Mouse (Mus musculus) cerebellum, adult 9-10 months (tissue): ENCODE data around the gene Btbd9.

Experiments
- DNase-seq: peaks from one replicate; pipeline ENCODE4 v3.0.0; 2022

The Btbd9 gene

DNA sequence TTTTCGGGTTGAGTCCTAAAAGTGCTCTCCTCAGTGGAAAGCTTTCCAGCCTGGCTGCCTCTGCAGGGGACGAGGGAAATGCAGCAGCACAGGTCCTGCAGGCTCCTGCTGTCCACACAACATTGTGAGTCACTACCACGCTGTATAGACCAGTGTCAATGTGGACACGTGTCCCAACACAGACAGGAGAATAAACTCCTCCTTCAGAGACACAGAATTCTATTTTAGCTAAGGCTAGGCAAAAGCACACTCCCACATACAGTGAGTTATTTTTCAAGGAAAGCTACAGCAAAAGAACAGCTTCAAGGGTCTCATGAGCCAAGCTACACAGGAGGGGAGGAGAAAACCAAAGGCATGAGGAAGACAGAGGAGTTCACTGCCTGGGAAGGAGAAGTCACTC lies 243.2 kb downstream of the Btbd9 start:
- no peak for DNase-seq

DNA sequence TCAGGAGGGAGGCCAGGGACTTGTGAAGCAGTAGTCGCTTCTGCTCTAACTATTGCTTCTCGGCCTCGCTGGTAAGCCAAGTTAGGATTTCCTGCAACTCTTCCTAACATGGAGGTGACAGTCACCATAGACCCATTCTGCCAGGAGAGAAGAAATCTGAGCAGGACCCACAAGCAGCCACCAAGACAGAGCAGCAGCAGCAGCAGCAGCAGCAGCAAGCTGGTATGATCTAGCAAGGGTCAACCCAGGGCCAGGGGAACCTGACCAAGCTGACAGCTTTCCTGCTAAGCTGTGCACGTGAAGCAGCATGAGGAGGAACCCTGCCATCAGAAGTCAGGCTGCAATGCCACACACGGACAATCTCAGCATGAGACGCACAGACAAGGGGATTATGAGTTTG lies 244.9 kb downstream of the Btbd9 start:
- DNase-seq: no peak

DNA sequence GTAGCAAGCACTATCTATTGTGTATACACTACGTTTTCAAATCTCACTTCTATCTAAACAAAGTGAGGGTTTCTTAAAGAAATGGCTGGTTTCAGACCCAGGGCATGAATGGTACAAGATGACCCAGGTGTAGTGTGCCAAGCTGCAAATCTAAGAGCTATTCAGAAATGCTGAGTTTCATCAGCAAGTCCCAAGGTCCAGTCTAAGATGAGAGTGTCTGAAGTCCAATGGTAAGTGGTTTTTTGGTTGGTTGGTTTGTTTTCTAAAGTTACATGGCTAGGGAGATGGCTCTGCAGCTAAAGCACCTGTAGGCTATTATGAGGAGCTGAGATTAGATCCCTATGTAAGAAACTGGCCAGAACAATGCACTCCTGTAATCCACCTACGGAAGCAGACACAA lies 246.8 kb downstream of the Btbd9 start:
- DNase-seq: no peak

DNA sequence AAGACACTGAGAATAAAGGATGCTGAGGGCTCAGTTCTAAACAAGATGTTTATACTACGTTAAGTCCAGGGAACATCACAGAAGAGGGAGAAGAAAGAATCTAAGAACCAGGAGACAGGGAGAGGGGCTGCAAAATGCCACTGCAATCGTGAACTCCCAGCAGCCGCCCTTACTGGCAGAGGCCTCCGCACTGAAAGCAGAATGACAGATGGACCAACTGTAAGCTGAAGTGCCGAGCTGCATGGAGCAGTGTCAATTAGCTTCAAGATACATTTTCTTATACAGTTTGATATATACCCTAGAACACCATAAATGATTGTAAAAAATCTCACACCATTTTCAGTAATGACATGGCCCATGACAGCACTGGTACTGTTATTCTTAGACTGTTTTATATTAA lies 247.4 kb downstream of the Btbd9 start:
- no peak for DNase-seq

DNA sequence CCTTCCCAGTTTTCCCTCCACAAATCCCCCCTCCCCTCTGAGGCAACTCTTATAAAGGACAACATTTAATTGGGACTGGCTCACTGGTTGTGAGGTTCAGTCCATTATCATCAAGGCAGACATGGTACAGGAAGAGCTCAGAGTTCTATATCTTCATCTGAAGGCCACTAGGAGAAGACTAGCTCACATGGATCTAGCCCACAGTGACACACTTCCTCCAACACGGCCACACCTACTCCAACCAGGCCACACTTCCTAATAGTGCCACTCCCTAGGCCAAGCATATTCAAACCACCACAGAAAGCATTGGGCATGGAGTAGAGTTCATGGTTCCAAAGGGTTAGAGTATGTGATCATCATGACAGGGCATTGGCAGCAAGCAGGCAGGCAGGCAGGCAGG lies 249.4 kb downstream of the Btbd9 start:
- DNase-seq: no peak

DNA sequence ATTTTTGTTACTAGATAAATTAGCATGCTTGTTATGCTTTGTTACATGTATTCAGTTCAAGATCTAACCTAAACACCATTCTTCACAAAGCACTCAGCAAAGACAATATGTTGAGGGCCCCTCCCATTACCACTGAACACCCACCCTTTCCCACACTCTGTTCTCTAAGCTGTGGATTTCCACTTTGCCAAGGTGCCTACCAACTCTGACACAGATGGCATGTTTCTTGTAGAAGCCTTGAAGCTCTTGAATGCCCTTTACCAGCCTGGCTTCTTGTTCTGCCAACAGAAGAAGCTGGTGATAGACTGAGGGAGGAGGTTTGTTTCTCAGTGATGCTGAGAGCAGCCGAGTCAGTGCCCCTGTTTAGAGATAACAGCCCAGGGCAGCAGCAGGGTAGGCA lies 256.0 kb downstream of the Btbd9 start:
- DNase-seq: no peak

DNA sequence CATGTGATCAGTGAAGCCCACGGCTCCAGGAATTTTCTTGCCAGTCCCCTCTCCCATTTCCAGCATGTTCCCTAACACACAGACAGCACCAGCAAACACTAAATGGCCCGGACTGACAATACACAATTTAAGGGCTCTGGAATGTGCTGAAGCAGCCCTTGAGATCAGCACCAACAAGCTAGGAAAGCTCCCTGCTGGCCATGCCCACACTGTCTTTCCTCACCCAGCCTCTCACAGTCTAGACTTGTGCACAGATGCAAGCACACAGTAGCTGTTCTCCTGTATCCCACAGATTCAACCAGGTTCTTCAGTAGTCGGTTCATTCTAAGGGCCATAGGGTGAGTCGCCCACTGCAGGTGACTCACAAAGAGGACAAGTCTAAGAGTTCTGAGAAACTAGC lies 263.6 kb downstream of the Btbd9 start:
- DNase-seq: no peak

DNA sequence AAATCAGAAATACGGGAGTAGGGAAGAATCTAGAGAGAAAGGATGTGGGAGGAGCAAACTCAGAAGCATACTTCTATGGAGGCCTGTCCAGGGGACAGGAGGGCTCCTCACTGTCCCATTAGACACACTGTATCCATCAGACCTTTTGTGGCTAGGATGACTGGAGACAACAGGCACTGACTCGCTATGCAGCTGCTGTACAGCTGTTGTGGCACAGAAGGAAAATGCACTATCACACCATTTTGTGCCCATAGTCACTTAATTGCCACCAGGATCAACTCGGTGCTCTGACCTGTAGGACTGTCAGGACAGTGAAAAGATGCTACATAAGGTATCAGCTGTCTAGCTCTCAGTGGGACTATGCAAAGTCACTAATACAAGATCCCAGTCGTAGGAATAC lies 266.7 kb downstream of the Btbd9 start:
- DNase-seq: no peak

DNA sequence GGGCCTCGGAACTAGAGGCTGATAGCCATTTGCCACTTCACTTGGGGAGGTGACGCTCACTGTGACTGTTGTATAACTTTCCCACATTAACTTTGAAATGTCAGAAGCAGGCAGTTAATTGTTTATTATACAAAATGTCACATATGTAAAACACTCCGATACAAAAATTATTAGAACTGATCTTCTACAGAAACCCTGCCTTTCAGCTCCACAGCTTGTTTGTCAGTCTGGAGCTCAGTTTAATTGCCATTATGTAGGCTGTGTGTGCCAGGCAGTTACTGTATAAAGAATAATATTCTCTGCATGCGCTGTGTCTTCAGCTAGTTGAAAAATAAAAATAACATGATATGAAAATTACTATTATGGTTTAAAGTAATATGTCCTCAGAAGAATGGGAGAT lies 267.4 kb downstream of the Btbd9 start:
- no peak for DNase-seq

DNA sequence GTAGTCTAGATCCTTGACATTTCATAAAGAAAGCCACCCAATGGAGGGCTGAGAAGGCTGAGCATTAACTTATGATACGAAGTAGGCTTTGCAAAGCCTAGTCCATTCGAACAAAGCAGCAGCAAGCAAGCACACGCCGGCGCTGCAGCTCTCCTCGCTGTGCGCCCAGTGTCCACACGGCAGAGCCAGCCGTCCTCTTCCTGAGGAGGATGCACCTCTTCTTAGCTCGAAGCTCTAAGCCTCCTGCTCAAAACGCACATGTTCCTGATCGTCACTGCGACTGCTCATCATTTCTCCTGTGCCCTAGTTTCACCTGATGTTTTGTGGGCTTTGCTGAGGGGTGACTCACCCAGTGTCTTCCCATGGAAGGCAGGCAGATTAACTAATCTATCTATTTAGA lies 268.0 kb downstream of the Btbd9 start:
- no peak for DNase-seq

DNA sequence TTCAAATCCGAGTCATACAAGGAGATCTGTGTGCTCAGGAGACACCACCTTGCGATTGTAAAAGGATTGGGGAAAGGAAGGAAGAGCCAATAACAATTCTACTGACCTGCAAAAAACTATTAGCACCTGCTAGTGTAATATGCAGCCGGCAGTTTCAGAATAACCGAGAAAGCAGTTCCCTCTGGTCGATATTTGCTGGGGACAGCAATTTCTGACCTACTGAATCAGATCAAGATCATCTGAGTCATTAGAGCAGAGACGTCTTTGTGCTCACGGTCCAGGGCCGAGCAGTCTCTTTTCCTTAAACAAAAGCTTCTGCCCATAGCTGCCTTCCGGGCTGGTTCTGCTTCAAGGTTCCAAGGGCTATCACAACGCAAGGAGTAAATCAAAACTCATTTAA lies 269.1 kb downstream of the Btbd9 start:
- DNase-seq: no peak

DNA sequence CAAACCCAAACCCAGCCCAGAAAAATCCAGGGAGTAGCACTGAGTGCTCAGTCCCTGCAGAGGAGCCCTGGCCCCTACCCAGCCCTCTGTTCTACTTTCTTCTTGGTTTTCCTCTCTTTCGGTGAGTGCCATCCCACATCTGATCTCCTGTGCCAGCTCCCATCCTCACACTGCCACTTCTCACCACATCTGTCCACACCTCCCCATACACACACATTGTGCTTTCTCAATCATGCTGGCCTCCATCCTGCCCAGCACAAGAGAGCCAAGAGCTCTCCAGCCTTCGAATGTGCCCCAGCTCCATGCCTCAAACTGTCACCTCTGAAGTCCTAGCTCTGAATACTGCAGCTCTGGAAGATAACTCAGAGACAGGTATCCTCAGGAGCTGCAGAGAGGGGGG lies 271.5 kb downstream of the Btbd9 start:
- no peak for DNase-seq

DNA sequence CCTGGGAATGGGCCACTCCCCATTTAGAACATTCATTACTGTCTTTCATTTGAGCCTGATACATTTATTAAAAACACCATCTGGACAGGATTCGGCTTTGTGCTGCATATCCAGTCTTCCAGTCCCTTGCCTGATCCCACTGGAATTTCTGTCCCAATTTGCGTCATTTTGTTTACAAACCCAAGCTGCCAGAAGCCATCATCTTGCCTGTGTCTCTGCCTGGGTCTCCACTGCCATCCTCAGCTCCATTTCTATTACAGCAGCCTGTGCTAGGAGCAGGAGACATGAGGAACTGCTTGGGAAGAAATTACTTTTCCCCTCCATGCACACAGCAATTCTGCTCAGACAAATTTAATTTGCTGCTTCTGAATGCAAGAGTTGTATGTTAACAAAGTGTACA lies 274.9 kb downstream of the Btbd9 start:
- peak; percentile 28 for DNase-seq

DNA sequence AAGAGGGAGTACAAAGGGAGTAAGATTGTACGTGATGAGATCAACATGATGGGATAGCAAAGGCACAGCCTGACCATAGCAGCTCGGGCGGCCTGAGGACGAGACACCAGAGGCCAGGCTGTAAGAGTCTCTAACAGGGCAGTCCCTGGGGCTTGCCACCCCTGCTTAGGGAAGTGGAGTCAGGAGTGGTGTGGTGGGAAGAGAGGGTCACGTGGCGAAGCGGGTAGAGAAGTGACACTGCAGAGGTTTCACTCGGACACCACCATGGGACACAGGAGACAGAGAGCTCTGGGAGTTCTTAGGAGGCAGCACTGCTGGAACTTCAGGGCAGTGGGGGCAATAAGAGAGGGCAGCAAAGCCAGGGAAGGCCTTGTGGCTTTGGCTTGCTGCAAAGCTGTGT lies 278.9 kb downstream of the Btbd9 start:
- no peak for DNase-seq

DNA sequence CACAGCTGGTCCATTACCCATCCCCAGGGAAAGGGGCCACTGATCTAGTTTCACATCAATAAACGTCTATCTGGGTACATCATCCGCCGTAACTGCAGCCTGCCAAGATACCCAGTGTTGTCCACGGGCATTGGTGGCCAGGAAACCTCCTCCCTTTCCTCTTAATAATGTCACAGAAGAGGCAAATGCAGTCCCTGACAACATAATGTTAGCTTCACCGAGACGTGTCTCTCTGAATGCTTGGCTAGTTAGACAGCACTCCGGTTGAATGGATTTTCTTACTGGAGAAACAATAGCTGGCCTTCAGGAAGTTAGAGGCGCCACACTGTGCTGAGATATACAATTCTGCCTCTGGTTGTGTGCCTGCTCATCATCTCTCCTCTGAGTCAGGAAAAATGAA lies 280.2 kb downstream of the Btbd9 start:
- DNase-seq: no peak

DNA sequence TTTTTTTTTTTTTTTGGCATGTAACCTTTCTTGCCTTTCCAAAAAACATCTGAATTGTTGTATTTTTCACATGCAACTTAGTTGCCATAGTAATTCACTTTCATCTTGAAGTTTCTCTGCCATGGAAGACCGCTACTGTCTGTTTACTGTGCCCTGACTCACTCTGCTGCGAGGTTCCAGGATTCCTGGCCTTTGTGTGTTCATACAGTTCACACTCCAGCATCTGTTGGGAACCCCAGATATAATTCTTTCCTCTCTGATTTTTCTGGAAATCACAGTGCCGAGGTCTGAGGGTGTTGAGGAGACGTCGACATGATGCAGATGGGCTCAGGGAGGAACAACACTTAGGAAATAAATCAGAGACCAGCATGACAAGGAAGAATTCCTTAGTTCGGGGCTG lies 283.6 kb downstream of the Btbd9 start:
- DNase-seq: no peak

DNA sequence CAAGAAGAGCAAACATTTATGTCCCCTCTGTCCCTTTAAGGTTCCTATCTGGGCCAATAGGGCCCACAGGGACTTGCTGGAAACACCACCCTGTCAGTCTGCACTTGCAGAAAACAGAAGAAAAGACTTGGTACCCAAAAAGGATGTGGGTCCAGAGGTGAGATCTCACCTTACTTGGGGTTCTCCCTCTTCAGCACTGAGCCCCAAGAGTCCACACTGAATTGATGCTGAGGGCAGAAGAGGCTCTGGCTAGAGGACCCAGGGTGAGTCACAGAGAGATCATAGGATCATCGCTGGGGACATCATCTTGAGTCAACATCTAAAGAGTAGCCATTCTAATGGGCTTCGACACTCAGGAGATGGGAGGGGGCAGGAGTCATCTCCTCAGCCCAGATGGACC lies 290.6 kb downstream of the Btbd9 start:
- no peak for DNase-seq

DNA sequence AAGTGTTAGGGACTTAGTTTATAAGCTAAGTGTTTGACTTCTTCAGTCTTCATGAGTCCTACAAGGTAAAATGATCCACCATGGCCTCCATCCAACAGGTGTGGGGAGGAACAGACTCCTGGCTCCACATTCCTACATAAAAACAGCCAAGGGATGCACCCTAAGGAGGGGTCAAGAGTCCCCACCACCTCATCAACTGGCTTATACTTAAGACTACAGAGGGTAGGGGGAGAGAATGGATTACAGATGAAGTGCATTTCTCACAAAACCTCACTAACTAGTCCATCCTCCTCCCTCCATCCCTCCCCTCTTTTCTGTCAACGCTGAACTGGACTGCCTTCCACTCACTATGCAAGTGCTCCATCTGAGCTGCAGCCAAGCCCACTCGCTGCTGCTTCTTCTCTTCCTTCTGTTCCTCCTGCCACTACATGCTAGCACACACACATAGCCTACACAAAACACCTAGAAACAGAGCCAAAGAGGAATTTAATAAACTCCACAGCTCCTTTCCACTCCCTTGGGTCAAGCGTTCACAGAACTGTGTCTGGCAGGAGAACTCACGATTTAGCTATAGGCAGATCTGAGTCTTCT lies 292.7 kb downstream of the Btbd9 start:
- DNase-seq: no peak

DNA sequence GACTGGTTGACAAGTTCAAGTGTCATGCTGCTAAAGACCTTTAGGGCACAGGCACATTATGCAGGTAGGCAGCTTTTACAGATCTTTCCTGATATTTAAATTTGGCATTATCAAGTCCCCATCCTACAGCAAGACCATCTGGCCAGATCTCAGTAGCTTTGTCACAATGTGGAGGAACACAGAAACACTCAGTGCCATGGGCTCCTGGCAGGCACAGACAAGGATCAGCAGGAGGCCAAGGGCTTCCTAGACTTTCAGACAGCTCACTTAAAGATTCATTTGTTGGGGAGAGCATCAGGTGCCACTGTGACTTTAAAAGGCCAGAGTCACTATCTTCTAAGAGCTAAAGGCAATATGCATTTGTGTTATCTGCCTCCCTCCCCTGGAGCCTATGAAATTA lies 293.3 kb downstream of the Btbd9 start:
- peak; percentile 85 for DNase-seq

DNA sequence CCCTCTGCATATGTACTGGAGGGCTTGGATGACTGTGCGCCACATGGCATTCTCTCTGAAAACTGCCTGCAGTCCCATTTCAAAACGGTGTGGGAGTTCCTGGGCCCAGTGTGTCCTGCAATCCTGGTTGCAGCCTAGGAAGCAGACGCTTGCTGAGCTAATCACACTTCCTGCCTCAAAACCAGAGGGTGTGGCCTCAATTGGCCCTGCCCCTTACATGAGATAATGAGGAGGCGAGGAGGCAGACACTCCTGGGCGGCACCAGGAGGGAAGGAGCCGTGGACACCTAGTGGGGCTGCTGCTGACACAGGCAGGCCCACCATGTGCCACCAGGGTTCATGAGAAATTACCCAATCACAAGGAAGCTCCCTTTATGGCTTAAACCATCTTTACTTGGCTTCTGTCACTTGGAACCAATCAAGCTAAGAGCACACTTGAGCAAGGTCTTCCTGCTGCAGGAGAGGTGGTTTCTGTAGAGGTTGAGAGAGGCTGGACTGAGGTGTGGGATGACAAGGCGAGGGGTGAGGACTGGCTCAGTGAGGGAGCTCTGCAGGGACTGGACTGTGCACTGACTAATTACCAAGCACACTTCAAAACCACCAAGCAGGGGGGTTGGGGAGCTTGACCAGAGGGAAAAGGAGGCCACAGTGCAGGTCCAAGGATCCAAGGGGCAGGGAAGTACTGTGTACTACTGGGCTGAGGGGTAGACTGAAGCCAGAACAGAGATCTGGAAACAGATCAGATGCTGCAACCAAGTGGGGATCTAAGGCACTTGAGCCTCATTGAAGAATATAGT lies 295.8 kb downstream of the Btbd9 start:
- DNase-seq: no peak

DNA sequence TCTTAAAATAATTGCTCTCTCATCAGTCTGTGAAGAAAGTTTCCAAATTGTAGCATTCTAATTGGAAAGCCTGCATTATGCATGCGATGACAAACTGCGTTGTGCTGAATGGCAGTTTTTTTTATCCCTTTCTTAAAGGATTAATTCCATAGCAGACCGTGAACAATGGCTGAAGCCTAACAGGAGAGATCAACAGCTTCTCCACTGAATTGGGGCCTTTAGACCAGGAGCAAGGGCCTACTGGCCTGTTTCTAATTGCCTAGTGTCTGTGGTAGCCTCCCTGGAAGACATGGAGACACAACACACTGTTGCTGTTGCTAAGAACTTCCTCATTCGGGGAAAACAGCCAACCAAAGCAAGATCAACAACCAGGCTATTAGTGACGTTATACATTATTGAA lies 296.6 kb downstream of the Btbd9 start:
- no peak for DNase-seq

DNA sequence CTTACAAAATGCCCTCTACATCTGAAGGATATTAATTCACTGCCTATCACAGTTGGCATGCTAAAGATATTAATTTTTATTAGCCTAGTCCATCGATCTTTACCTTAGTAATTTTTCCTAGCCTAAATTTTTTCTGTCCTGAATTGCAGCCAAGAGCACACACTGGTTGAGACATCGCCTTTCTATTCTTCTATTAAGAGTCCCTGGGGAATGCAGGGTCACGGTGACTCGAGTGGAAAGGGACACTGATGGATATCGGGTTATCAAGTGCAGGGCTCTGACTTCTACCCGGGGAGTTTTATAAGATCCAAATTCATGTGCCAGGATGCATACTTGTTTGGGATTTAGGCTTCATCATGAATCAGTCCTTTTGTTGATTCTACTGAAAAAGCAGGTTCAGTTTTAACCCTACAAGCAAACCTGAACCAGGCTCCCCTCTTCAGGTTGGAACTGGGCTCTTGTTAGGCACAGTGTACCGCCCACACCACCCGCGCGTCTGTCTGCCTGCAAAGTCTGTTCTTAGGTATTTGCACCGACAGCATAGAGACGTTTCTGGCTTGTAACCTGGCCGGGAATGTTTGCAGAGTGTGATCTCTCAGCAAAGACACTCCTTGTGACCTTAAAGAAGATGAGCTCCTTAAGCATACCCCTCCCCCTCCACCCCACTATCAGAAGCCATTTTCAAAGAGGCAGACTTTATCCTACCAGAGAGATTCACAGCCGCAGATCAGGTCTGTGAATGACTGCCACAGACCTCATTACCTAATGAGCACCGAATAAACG lies 297.5 kb downstream of the Btbd9 start:
- no peak for DNase-seq

DNA sequence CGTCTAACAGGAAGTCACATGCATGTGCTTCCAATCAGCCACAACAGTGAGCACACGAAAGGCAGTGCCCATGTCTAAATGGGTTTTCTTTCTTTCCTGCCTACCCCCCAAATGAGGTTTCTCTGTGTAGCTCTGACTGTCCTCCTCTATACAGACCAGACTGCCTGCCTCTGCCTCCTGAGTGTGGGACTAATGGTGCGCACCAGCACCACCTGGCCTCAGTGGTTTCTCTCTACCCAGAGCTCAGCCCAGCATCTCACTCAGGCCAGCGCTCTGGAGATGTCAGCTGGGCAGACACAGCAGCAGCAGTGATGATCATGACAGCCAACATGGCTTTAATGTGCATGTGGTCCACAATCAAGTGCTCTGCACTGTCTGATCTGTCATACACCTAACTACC lies 299.8 kb downstream of the Btbd9 start:
- DNase-seq: no peak

DNA sequence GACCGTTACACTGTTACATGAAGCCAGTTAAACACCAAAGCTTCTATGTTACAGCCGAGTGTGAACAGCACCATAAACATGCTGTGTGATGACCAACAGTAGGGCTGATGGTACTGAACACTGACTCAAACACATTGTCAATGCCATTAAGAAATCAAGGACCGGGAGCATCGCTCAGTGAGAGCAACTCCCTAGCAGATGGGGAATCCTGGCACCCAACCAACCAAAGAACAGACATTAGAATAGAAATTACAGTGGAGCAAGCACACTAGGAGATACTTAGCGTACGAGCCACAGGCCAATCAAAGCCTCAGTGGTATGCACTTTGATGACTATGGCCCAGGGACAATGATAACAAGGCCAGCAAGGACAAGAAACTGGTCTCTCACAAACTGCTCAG lies 303.5 kb downstream of the Btbd9 start:
- peak; percentile 85 for DNase-seq
